Mouse (Mus musculus): ENCODE data around the gene Rnf8.

DNA sequence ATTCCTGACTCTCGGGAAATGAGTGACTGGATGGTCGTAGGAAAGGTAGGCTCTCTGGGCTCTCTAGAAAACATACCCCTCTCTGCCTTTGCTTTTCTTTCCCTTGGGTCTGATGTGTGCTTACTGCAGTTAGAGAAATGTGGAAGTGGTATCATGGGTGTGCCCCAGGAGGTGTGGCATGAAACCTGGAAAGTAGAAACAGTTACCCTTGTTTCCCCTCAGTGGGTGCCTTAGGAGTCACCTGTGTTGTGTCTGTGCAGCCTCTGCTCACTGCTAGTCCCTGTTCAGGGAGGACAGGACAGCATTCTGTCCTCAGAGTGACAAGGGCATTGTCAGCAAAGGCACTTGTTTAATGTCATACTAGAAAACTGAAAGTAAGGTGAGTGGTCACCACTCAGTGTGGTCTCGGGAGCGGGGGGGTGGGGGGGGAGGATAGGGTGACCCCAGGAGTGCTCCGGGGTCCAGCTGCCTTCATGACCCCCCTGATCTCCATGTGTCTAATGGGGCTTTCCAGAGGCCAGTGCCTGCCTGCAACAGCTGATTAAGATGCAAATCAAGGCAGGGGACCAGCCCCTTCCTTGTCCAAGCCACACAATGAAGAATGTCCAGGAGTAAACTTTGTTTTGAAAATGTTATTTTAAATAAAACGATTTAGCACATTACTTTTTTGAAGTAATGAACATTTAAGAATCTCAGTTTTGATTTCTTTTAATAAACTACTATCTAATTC, 64.6 kb downstream of the Rnf8 start:
- TF ChIP-seq CTCF (IDR thresholded peaks at IDR 0.05; ENCODE audit: borderline replicate concordance, control insufficient read depth, extremely low read depth, insufficient read depth, low read length, poor library complexity) (no peak), POLR2A (IDR thresholded peaks at IDR 0.05; ENCODE audit: control insufficient read depth, extremely low read depth, insufficient read depth, low read length, poor library complexity) (no peak)
